Mouse (Mus musculus) cerebellum, postnatal 36 days (tissue): ENCODE data around the gene Crocc.

Experiments
- DNase-seq, 2 experiments: peaks; one replicate each; pipeline ENCODE4 v3.0.0; 2021 to 2022; ENCODE audit warnings: mixed read lengths in 2 of 2

Crocc gene

GRCm38 (mm10) chr4:141066709-141067515, 6.6 kb upstream of the Crocc start:
- peak; percentile 73 to 74 for DNase-seq

- DNase-seq = peak; percentile 80 to 83
Observed at GRCm38 (mm10) chr4:141065123-141065522, 4.8 kb upstream of the Crocc start.

DNA sequence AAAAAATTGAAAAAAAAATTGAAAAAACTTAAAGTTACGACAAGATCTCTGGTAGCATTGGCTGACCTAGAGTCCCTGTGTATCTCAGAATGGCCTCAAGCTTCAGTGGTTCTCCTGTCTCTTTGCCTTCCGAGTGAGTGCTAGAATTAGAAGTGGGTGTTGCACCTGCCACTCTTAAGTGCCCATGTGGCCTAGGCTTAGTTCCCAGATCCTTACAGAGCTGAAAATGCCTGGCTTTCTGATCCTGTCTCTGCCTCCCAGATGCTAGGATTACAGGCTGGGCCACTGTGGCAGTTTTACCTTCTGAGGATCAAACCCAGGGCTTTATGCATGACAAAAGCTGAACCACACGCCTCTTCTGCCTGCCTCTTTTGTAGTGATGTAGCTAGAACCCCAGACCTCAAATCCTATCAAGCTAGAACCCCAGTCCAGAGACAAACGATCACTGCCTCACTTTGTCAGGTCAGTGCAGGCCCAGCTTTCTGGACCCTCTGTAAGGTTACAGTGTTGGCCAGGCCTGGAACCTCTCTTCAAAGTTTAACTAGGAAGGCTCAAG, 3.8 kb upstream of the Crocc start:
- DNase-seq = peak in 1 of 2 experiments; percentile 1

DNA sequence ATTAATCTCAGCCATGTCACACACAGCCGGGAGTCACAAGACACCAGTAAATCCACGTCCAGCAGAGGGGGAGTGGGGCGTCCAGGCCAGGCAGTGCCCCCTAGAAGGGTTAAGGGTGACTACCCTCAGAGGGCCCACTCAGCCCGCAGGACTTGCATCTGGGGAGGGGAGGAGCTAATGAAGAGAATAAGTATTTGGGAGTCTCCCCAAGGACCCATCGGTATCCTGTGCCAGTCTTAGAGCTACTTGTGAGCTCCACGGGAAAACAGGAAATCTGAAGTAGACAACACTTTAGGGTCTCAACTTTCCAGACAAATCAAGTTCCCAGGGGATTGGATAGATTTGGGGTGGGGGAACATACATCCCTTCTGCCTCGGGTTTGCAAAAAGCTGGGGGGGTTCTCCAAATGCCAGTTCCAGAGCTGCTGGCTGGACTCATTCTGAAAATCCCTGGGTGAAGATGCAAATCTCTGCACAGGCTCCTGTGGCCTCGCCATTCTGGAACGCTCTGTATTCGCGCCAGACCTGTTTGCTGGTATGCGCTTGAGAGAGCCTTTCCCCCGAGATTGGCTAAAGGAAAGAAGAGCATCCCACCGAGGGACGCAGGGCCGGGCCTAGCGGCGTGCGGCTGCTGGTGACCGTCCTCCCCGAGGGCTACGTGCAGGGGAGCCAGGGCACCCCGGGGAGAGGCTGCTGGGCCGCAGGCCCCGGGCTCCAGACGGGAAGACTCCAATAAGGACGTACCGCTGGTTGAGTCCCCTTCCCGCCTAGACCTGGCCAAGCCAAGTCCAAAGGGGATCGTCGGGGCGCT, 529 bp downstream of the Crocc start:
- no peak for DNase-seq

GRCm38 (mm10) chr4:141058835-141059234, 1.5 kb downstream of the Crocc start:
- DNase-seq = no peak

- DNase-seq = no peak
Observed at GRCm38 (mm10) chr4:141056970-141057369, 3.4 kb downstream of the Crocc start.

- DNase-seq = peak; percentile 66 to 79
Observed at GRCm38 (mm10) chr4:141053568-141054161, 6.7 kb downstream of the Crocc start.

DNA sequence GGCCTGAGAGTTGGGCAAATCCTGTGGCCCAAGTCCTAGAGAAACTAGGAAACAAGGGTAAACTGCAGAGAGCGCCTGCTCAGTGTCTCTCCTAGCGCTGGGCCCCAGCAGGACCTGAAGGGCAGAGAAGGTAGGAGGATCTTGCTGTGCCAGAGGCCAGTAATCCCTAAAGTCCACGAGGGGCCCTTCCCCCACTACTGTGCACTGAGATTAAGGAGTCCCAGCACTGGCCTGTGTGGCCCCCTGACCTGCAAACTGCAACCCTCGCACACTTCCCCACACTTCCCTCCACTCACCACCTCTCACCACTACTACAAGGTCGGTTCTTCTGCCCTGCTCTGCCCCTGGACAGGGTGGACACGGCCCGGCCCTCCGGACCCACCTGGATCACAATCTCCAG, 7.2 kb downstream of the Crocc start:
- no peak for DNase-seq

DNA sequence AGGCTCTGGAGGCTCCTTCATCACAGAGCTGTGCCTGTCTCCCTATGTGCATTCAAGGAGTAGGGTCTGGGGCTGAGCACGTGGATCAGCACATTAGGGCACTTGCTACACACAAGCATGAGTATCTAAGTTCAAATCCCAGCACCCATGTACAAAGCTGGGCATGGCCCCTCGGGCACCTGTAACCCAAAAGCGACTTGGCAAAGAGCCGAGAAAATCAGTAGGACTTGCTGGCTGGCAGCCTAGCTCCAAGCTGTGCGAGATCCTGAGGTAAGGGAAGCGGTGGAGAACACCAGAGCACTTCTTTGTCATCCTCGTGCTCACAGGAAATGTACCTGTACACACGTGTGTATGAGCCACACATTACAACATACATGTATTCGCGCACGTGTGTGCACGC, 7.9 kb downstream of the Crocc start:
- no peak for DNase-seq

GRCm38 (mm10) chr4:141049476-141049835, 10.9 kb downstream of the Crocc start:
- no peak for DNase-seq

GRCm38 (mm10) chr4:141048810-141049475, 11.4 kb downstream of the Crocc start:
- no peak for DNase-seq

- DNase-seq = peak; percentile 54 to 58
Observed at GRCm38 (mm10) chr4:141044816-141045215, 15.5 kb downstream of the Crocc start.

DNA sequence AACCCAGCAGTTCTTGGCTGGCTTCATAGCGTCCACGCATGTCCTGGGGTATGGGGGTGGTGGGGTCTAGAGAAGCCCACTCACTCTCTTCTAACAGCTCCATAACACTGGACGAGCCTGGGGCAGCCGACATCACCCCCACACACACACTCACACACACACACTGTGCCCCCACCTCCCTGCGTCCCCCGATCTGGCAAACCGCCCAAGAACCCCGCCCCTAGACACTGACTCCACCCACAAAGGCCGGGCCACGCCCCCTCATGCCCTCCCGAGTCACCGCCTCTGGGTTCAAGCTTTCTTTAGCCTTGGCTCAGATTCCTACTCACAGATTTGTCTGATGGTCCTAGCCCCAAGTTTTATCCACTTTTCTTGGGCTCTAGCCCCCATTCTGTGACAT, 19.2 kb downstream of the Crocc start:
- no peak for DNase-seq

GRCm38 (mm10) chr4:141033606-141034549, 26.5 kb downstream of the Crocc start:
- DNase-seq = peak in 1 of 2 experiments; percentile 51

GRCm38 (mm10) chr4:141031733-141032132, 28.6 kb downstream of the Crocc start:
- peak; percentile 87 to 88 for DNase-seq

DNA sequence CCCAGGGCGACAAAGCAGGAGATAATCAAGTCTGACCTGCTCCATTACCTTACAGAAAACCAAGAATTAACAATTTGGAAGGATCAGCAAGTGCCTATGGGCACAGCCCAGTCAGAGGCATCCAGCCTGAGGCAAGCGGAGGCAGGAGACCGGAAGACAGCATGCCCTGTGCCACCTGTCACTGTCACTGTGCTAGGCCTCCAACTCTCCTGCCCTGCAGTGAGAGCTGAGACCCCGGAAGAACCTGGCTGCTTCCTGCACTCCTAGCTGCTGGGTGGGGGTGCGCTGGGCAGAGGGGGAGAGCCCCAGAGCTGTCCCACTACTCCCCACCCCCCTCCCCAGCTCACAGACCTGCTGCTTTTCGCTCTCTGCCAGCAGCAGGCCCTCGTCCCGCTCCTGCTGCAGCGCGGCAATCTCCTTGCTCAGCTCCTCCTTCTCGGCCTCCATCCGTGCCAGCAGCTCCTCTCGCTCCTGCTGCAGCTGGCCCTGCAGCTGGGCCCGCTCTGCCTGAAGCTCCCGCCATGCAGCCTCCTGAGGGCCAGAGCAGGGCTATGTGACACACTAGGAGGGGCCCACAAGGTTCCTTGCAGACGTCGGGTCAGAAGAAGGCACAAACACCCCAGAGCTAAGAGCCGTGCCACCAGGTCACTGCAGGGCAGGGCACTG, 29.7 kb downstream of the Crocc start:
- DNase-seq = peak in 1 of 2 experiments; percentile 52

DNA sequence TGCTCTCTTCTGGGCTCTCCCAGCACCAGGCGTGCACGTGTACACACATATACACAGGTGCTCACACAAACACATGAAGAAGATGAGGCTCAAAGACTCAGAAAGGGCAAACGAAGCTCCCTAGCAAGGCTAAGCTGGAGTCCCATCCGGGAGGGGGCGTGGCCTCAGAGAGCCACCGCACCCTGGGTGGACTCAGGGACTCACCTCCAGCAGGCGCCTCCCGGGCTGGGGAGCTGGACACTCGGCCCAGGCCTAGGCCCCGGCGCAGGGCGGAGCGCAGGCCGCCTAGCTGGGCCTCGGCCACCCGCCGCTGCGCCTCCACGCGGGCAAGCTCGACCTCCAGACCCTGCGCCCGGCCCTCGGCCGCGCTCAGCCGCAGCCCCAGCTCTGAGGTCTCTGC, 35.4 kb downstream of the Crocc start:
- DNase-seq = no peak

DNA sequence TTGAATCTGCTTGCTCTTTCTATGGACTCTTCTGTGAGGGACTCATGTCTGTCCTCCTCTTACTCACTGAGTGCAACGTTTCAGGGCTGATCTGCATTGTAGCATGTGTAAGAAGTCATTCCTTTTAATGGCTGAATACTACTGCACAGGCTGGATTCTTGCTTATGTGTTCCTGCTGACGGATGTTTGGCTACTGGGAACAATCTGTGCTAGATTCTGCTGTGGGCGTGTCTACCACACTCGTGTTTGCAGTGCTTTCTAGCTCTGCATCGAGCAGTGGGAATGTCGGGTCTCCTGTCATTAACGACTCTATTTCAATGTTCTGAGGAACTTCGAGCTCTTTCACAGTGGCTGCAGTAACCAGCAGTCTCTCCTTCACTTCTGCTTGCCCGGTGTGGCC, 36.3 kb downstream of the Crocc start:
- DNase-seq = no peak

DNA sequence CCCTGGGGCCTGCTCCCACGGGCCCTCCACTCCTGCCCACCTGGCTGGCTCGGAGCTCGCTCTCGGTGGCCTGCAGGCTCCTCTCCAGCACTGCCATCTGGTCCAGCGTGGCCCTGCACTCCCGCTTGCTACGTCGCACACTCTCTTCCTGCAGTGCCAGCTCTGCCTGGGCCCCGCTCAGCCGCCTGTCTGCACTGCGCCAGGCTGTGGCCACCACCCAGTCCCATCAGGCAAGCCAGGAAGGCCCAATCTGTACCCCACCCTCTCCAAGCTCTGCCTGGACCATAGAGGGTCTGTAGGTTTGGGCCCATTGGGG, 38.8 kb downstream of the Crocc start:
- peak; percentile 57 to 61 for DNase-seq

- DNase-seq = peak; percentile 39 to 43
Observed at GRCm38 (mm10) chr4:141020811-141021613, 39.3 kb downstream of the Crocc start.
